Mouse (Mus musculus): Measurements from ENCODE around the gene Sac3d1. TPM values are rescaled to one million over a fixed set of nuclear protein-coding genes. Genes with fewer than 3 reads are reported as not detected.
"Not testable (repeated sequence)": the region's sequence is repeated elsewhere in the genome, so short reads cannot be mapped to it uniquely, and the experiment has no call there.

Sac3d1 gene
- total and polyA plus RNA-seq, 2 experiments = 4.0 to 22.0 TPM

DNA sequence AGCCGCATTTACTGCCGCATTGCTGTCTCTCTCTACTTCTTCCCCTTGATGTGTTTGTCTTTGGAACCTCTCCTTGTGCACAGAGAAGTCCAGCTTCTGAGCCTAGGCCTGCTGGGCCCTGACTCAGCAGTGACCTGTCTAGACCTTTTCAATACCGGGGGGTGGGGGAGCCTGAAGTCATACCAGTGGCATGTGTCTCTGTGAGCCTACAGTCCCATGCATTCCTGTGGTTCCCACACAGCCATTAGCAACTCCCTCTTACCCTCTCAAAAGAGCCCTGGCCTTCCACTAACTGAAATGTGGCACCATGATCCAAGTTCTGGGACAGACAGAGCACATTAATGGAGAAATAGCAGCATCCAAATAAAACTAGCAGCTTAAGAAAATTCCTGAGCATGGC, 17.9 kb upstream of the Sac3d1 start:
- Histone ChIP-seq H3K4me1 (ENCODE audit: control insufficient read depth, insufficient read depth, low read length) (no peaks in the 10 kb centered on the region), H3K27ac (replicated peaks; ENCODE audit: insufficient read depth, low read depth, low read length) (no peak overlapping the region), H3K79me2 (ENCODE audit: control insufficient read depth, insufficient read depth, low read length) (no peaks in the 10 kb centered on the region), H3K4me3 (ENCODE audit: insufficient read depth, low read depth, low read length) (no peak overlapping the region), H3K27me3 (ENCODE audit: control insufficient read depth, insufficient read depth, low read length) (no peaks in the 10 kb centered on the region), H3K9ac (ENCODE audit: low read depth, low read length) (no peak overlapping the region), H3K36me3 (ENCODE audit: control insufficient read depth, insufficient read depth, low read length) (peaks cover 2% of the 10 kb centered on the region; the same call in 1 of the 2 replicates)
- WGBS = 77% methylated on average over 3 of the region's 3 CpGs
- TF ChIP-seq CTCF (IDR thresholded peaks at IDR 0.05; ENCODE audit: low read depth, low read length) (no peak), POLR2A (IDR thresholded peaks at IDR 0.05; ENCODE audit: extremely low read depth, insufficient read depth, low read length) (no peak)
- DNase-seq (ENCODE audit: extremely low read depth, low read depth, low spot score) = no peak

DNA sequence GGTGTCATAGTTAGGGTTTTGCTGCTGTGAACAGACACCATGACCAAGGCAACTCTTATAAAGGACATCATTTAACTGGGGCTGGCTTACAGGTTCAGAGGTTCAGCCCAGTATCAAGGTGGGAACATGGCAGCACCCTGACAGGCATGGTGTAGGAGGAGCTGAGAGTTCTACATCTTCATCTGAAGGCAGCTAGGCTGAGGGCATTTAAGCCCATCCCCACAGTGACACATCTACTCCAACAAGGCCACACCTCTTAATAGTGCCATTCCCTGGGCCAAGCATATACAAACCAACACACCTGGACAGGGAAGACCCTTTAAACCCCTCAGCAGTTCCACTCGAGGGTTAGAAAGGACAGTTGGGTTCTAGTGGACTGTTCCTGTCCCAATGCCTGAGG, 14.7 kb upstream of the Sac3d1 start:
- H3K4me1 ChIP-seq (ENCODE audit: control insufficient read depth, insufficient read depth, low read length); H3K27me3 ChIP-seq (ENCODE audit: control insufficient read depth, insufficient read depth, low read length); DNase-seq (ENCODE audit: extremely low read depth, low read depth, low spot score); H3K27ac ChIP-seq (replicated peaks; ENCODE audit: insufficient read depth, low read depth, low read length); H3K79me2 ChIP-seq (ENCODE audit: control insufficient read depth, insufficient read depth, low read length); H3K9ac ChIP-seq (ENCODE audit: low read depth, low read length); H3K4me3 ChIP-seq (ENCODE audit: insufficient read depth, low read depth, low read length); H3K36me3 ChIP-seq (ENCODE audit: control insufficient read depth, insufficient read depth, low read length): not testable (repeated sequence)
- WGBS = 42% methylated on average over 1 of the region's 1 CpGs

DNA sequence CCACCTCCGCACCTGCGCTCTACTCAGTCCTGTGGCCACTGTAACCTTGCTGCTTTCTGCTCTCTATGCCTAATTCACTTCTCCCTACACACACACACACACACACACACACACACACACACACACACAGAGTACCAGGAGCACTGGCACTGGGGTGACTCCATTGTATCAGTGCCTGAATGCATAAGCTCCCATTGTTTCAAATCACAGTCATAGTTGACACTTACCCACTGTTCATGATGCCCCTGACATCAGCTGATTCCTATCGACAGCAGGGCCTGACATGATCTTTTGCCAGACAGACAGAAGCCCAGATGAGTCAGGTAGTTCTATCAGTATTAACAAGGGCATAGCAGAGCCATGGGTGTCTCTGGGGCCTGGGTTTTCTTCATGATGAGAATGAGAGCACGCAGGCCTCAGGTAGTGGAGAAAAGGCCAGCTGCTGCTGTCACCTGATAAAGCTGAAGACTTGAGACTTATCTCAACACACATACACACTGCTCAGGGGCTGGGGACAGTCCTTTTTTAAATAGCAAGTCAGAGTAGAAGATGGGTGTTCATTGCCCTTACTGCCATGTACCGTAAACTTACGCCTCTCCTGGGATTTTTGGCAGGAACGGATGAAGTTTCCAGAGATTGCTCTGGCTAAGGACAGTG, 13.8 kb upstream of the Sac3d1 start:
- H3K79me2 ChIP-seq (ENCODE audit: control insufficient read depth, insufficient read depth, low read length) = no peaks in the 10 kb centered on the region
- no peaks in the 10 kb centered on the region for H3K4me1 ChIP-seq (ENCODE audit: control insufficient read depth, insufficient read depth, low read length)
- no peak overlapping the region for H3K27ac ChIP-seq (replicated peaks; ENCODE audit: insufficient read depth, low read depth, low read length)
- no peak overlapping the region for H3K9ac ChIP-seq (ENCODE audit: low read depth, low read length)
- TF ChIP-seq CTCF (IDR thresholded peaks at IDR 0.05; ENCODE audit: low read depth, low read length) (no peak), POLR2A (IDR thresholded peaks at IDR 0.05; ENCODE audit: extremely low read depth, insufficient read depth, low read length) (no peak)
- no peaks in the 10 kb centered on the region for H3K27me3 ChIP-seq (ENCODE audit: control insufficient read depth, insufficient read depth, low read length)
- 82% methylated on average over 7 of the region's 7 CpGs for WGBS
- H3K36me3 ChIP-seq (ENCODE audit: control insufficient read depth, insufficient read depth, low read length) = peaks cover 2% of the 10 kb centered on the region; the same call in 1 of the 2 replicates
- no peak overlapping the region for H3K4me3 ChIP-seq (ENCODE audit: insufficient read depth, low read depth, low read length)
- DNase-seq (ENCODE audit: extremely low read depth, low read depth, low spot score) = no peak

DNA sequence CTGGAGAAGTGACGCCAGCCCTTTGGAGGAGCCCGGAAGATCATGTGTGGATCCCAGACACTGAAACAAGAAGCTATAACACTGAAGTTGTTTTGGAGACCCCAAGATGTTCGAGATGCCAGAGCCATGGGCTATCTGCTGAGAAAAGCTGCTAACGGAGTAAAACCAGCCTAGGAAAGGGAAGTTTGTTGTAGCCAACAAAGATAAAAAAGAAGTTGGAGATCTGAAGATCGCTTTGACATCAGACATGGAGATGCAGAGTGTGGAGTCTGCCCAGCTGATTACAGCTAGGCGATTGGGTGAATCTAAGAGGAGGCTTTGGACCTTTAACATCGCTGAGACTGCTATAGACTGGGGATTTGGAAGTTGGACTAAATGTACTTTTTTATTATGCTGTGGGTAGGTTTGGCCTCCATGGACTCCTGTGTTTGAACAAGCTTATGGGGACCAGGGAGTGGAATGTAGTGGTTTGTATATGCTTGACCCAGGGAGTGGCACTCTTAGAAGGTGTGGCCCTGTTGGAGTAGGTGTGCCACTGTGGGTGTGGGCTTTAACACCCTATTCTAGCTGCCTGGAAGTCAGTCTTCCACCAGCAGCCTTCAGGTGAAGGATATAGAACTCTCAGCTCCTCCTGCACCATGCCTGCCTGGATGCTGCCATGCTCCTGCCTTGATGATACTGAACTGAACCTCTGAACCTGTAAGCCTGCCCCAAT, 12.1 kb upstream of the Sac3d1 start:
- H3K27me3 ChIP-seq (ENCODE audit: control insufficient read depth, insufficient read depth, low read length); H3K36me3 ChIP-seq (ENCODE audit: control insufficient read depth, insufficient read depth, low read length); H3K4me1 ChIP-seq (ENCODE audit: control insufficient read depth, insufficient read depth, low read length); H3K79me2 ChIP-seq (ENCODE audit: control insufficient read depth, insufficient read depth, low read length); H3K27ac ChIP-seq (replicated peaks; ENCODE audit: insufficient read depth, low read depth, low read length); H3K4me3 ChIP-seq (ENCODE audit: insufficient read depth, low read depth, low read length); H3K9ac ChIP-seq (ENCODE audit: low read depth, low read length); DNase-seq (ENCODE audit: extremely low read depth, low read depth, low spot score): not testable (repeated sequence)
- WGBS = 83% methylated on average over 7 of the region's 7 CpGs

DNA sequence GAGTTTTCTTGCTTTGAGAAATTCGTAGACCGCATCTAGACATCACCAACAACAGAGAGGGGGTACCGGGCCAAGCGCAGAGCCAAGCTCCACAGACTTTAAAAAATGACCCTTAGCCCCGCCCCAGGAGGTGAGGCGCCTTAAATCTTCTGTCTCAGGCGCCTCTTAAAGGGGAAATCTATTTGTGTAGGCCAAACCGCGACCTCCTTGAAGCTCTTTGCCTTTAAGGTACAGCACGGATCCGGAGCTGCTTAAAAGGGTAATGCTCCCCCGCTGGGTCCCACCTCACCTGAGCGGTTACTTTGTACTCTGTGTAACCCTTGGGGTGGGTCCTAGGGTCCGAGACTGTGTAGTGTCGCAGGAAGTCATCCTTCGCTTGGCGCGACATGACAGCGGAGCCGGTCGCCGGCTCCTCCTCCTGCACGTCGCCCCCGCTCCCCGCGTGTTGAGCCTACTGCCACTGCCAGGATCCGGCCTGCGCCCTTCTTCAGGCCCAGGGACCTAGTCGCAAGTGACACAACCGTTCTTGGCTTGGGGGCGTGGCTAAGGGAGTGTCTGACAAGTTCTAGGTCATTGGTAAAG, 9.4 kb upstream of the Sac3d1 start, which contains the start of gene Snx15:
Gene Snx15, minus strand, starts transcription at position 545 of the 582 bp plus-strand sequence.
- H3K4me1 ChIP-seq (ENCODE audit: control insufficient read depth, insufficient read depth, low read length) = peaks cover 1% of the 10 kb centered on the region
- TF ChIP-seq POLR2A (IDR thresholded peaks at IDR 0.05; ENCODE audit: extremely low read depth, insufficient read depth, low read length) (peak; percentile 47), CTCF (IDR thresholded peaks at IDR 0.05; ENCODE audit: low read depth, low read length) (no peak)
- H3K79me2 ChIP-seq (ENCODE audit: control insufficient read depth, insufficient read depth, low read length) = no peaks in the 10 kb centered on the region
- peak; percentile 94 for DNase-seq (ENCODE audit: extremely low read depth, low read depth, low spot score)
- H3K4me3 ChIP-seq (ENCODE audit: insufficient read depth, low read depth, low read length) = peak within 1 kb of the TSS; percentile 68
- under 1% methylated on average over 32 of the region's 32 CpGs for WGBS
- H3K9ac ChIP-seq (ENCODE audit: low read depth, low read length) = peak within 1 kb of the TSS; percentile 77
- peak within 1 kb of the TSS; percentile 84 for H3K27ac ChIP-seq (replicated peaks; ENCODE audit: insufficient read depth, low read depth, low read length)
- no peaks in the 10 kb centered on the region for H3K36me3 ChIP-seq (ENCODE audit: control insufficient read depth, insufficient read depth, low read length)
- no peaks in the 10 kb centered on the region for H3K27me3 ChIP-seq (ENCODE audit: control insufficient read depth, insufficient read depth, low read length)
